Mouse (Mus musculus) lung, adult 2 months (tissue): ENCODE measurements around the gene Ndufa4l2.

ENCODE experiments used
- CTCF ChIP-seq: fragments of 200-500 bp; IDR thresholded peaks from 2 replicates; pipeline ENCODE4 v1.5.1; 2011; ENCODE audit warnings: mild to moderate bottlenecking, low read length, control low read depth; ENCODE audit not compliant: insufficient read depth
- POLR2A ChIP-seq: fragments of 200-500 bp; IDR thresholded peaks from 2 replicates; pipeline ENCODE4 v1.6.1; 2011; ENCODE audit warnings: low read depth, mild to moderate bottlenecking, control low read depth, low read length, borderline replicate concordance; ENCODE audit errors: extremely low read depth

DNA sequence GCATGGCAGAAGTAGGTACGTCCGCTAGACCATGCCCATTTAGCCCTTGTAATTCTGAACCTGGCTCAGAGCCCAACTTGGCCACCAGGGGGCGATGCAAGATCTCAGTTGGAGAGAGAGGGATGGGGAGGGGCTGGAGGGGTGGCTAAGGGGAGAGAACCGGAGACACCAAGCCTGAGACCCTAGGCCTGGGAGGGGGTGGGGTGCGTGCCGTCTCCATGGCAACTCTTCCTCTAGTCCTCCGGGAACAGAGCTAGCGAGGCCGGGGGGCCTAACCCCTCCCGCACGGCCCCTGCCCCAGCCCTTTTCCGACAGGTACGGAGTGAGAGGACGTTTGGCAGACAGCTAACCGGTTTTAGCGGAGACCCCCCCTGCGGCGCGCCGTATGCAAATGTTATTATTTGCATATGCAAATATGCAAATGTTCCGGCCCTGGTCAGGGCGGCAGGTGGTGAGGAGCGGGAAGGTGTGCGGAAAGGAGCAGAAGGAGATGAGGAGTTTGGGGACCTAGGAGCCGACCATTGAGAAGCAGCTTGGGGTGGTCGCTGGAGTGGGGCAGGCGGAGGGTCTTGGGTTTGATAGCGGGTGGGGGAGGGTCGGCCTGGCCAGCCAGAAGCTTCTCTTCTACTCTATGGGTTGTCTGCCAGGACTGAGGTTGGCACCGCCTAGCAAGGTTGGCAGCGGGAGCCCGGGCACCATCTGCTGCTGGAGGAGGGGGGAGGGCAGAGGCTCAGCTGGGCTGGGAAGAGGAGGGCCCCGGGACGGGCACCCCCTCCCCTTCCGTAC, 5.5 kb upstream of the Ndufa4l2 start:
- TF ChIP-seq CTCF (peak; percentile 84), POLR2A (no peak)
